Mouse (Mus musculus) heart, adult 2 months (tissue): ENCODE measurements around the gene Tmem217. TPM values are rescaled to one million over a fixed set of nuclear protein-coding genes. Genes with fewer than 3 reads are reported as not detected.

Experiments used
- DNase-seq, 2 experiments: peaks; one replicate each; pipeline ENCODE4 v3.0.0; 2021
- H3K27ac ChIP-seq: fragments of 200-600 bp; 2 replicates; pipeline ENCODE4 v1.8.1; 2022
- H3K27me3 ChIP-seq: fragments of 200-500 bp; 2 replicates; pipeline ENCODE4 v1.6.1; 2012; ENCODE audit warnings: mild to moderate bottlenecking, low read length, inconsistent platforms, mixed read lengths; ENCODE audit not compliant: control insufficient read depth, insufficient read depth
- H3K36me3 ChIP-seq: fragments of 200-500 bp; 2 replicates; pipeline ENCODE4 v1.6.1; 2012; ENCODE audit warnings: low read length, inconsistent platforms; ENCODE audit not compliant: control insufficient read depth, insufficient read depth
- H3K4me1 ChIP-seq: fragments of 200-500 bp; 2 replicates; pipeline ENCODE4 v1.6.1; 2011; ENCODE audit warnings: low read length; ENCODE audit not compliant: control insufficient read depth, insufficient read depth
- H3K4me3 ChIP-seq: fragments of 200-600 bp; 2 replicates; pipeline ENCODE4 v1.8.1; 2022
- H3K79me2 ChIP-seq: fragments of 200-500 bp; replicated peaks from 2 replicates; pipeline ENCODE4 v1.6.1; 2012; ENCODE audit warnings: mild to moderate bottlenecking, inconsistent platforms, low read length, moderate library complexity, mixed read lengths; ENCODE audit not compliant: control insufficient read depth, insufficient read depth
- H3K9ac ChIP-seq: fragments of 200-500 bp; 2 replicates; pipeline ENCODE4 v1.6.1; 2012; ENCODE audit warnings: low read depth, mild to moderate bottlenecking, control low read depth, inconsistent platforms, low read length, mixed read lengths
- CTCF ChIP-seq: fragments of 200-600 bp; IDR thresholded peaks from 2 replicates; pipeline ENCODE4 v1.8.1; 2022; ENCODE audit warnings: antibody characterized with exemption, mild to moderate bottlenecking, moderate library complexity
- EP300 ChIP-seq: fragments of 200-500 bp; IDR thresholded peaks from 2 replicates; pipeline ENCODE4 v1.6.1; 2011; ENCODE audit warnings: low read depth, low read length, control low read depth; ENCODE audit not compliant: insufficient read depth
- POLR2A ChIP-seq: fragments of 200-500 bp; IDR thresholded peaks from 2 replicates; pipeline ENCODE4 v1.6.1; 2011; ENCODE audit warnings: mild to moderate bottlenecking, low read depth, low read length, control low read depth; ENCODE audit not compliant: insufficient read depth
- WGBS: fragments of 180-500 bp; shearing (Covaris S2); methylation state at CpG from one replicate; pipeline ENCODE4 v1.1.7; 2018; 5-methylcytosine and 5-hydroxymethylcytosine counted together
- intact Hi-C: fragments of 180-260 bp; cut with DNase I; formaldehyde crosslinking; loops from one replicate; pipeline ENCODE4 v1.15.1; 2025
- polyA plus RNA-seq: library from polyadenylated mRNA; depleted of rRNA; stranded (reverse); fragments of >200 nt; gene quantifications from 2 replicates; pipeline ENCODE4 v1.2.3, GENCODE M21; 2012
- total RNA-seq, 2 experiments: library from RNA; stranded (reverse); gene quantifications; 2 replicates each; pipeline ENCODE4 v1.2.3; 2021

Gene Tmem217
- total and polyA plus RNA-seq, 3 experiments: not detected

- peak within 1 kb of the TSS; percentile 99 for H3K4me3 ChIP-seq
- DNase-seq: no peak
- H3K4me1 ChIP-seq: peaks cover 6% of the 10 kb centered on the region
- peak within 1 kb of the TSS; percentile 96 for H3K27ac ChIP-seq
- H3K79me2 ChIP-seq: peaks cover 8% of the 10 kb centered on the region; the same call in 1 of the 2 replicates
- 0 out of 2 replicates have a peak, but pooled peaks have one; percentile 10 for TF ChIP-seq EP300
- peak; percentile 46 for TF ChIP-seq CTCF
- peak; percentile 88 for TF ChIP-seq POLR2A
- H3K27me3 ChIP-seq: no peaks in the 10 kb centered on the region
- peaks cover 14% of the 10 kb centered on the region for H3K36me3 ChIP-seq
- H3K9ac ChIP-seq: peak within 1 kb of the TSS; percentile 99
- intact Hi-C loops: loop anchor here (1.0 to 5.0 kb wide), 2 partner anchors 26 to 224 kb away; partner anchors contain the start of gene BC004004
- under 1% methylated on average over 82 of the region's 99 CpGs for WGBS
These were observed 61.2 kb downstream of the Tmem217 start, which contains the start of gene Pim1 for GRCm38 (mm10) chr17:29490713-29491581. Gene Pim1, plus strand, starts transcription at chr17:29490753.

- intact Hi-C loops: loop anchor here (1.0 to 5.0 kb wide), 2 partner anchors 25 to 223 kb away; partner anchors contain the start of gene BC004004
- 1% methylated on average over 63 of the region's 68 CpGs for WGBS
- peaks cover 14% of the 10 kb centered on the region for H3K36me3 ChIP-seq
- peak overlapping the region; percentile 96 for H3K27ac ChIP-seq
- peak overlapping the region; percentile 91 for H3K9ac ChIP-seq
- peaks cover 8% of the 10 kb centered on the region; the same call in 1 of the 2 replicates for H3K79me2 ChIP-seq
- peak overlapping the region; percentile 73 for H3K4me3 ChIP-seq
- peak; percentile 93 for TF ChIP-seq POLR2A
- TF ChIP-seq EP300: peak; percentile 69; the same call in 1 of the 2 replicates
- no peak for TF ChIP-seq CTCF
- H3K27me3 ChIP-seq: no peaks in the 10 kb centered on the region
- H3K4me1 ChIP-seq: peaks cover 6% of the 10 kb centered on the region
- peak; percentile 98 to 99 for DNase-seq
These were observed 62.0 kb downstream of the Tmem217 start for GRCm38 (mm10) chr17:29489971-29490712.

DNA sequence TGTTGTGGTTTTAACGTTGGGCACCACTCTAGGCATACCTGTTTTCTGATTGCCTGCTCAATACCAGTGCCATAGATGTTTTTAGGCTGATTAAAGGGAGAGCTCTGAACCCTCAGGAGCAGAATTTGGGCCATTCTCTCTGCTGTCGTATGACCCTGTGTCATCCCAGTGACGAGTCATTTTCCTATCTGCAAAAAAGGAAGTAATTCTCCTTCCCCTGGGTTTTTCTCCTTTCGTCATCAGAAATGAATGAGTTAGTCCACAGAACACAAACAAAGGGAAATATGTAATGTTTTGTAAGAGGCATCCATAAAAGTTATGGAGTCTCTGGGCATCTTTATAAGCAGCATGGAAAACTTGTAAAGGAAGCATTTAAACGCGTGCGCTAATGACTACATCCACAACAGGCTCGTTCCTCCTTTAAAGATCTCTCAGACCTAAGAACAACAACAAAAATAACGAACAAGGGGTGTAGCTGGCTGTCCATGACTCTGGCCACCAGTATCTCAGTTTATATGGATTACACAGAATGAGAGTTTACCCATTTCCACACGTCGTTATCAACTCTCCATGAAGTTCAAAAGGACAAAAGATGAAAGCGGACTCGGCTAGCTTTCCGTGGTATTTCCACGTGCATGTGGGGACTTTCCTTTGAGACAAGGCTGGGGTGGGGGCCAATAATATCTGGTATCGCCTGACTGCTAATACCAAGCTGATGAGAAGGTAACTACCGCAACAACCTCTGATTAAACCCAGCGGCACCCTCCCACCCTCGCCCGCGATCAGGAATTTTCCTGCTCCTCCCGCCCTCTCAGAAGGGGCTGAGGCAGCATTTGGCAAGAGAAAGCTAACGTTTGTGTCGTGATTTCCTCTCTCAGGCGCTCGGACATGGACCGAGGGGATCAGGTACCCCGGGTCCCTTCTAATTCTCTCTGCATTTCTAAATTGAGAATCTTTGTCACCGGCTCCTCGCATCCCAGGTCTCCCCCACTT is 62.9 kb downstream of the Tmem217 start:
- intact Hi-C loops: no loop called here
- peaks cover 14% of the 10 kb centered on the region for H3K36me3 ChIP-seq
- DNase-seq: peak in 1 of 2 experiments; percentile 57
- 8% methylated on average over 30 of the region's 30 CpGs for WGBS
- peaks cover 6% of the 10 kb centered on the region for H3K4me1 ChIP-seq
- peak overlapping the region; percentile 73 for H3K4me3 ChIP-seq
- H3K79me2 ChIP-seq: peaks cover 8% of the 10 kb centered on the region; the same call in 1 of the 2 replicates
- peak overlapping the region; percentile 91 for H3K9ac ChIP-seq
- H3K27me3 ChIP-seq: no peaks in the 10 kb centered on the region
- TF ChIP-seq EP300: no peak
- no peak for TF ChIP-seq CTCF
- no peak; the same call in 1 of the 2 replicates for TF ChIP-seq POLR2A
- peak overlapping the region; percentile 96 for H3K27ac ChIP-seq

DNA sequence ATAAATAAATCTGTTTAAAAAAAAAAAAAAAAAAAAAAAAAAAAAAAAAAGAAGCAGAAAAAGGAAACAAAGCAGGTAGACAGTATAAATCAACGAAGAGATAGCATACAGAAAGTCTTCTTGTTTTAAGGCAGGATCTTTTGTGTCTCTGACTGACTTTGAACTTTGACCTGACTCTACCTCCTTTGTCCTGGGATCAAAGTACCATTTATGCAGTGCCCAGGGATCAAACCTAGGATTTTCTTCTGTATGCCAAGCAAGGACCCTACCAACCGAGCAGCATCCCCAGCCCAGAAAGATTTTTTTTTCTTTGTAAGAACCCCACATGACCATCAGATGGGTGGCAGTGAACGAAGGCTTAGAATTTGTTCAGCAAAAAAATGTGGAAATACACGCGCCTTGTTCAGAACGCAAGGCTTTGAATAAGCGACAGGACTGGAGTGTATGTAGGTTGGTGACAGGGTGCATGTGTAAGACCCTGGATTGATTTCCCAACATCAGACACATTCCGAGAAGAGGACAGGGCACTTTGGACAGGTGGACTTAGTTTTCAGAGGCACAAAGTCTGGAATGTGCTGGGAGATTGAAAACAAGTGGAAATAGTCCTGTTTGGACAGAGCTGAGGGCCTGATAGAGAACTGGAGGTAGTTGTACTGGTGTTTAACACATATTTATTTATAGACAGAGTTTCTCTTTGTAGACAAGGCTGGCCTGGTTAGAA is 63.8 kb downstream of the Tmem217 start:
- Histone ChIP-seq H3K27me3 (no peaks in the 10 kb centered on the region), H3K36me3 (peaks cover 7% of the 10 kb centered on the region), H3K79me2 (peaks cover 8% of the 10 kb centered on the region; the same call in 1 of the 2 replicates), H3K4me1 (peaks cover 5% of the 10 kb centered on the region), H3K4me3 (no peak overlapping the region), H3K27ac (peak overlapping the region; percentile 96), H3K9ac (no peak overlapping the region)
- no peak for DNase-seq
- TF ChIP-seq POLR2A: no peak
- no peak for TF ChIP-seq EP300
- no peak for TF ChIP-seq CTCF
- WGBS: 94% methylated on average over 8 of the region's 8 CpGs
- intact Hi-C loops: no loop called here
